23 mouse cellular contexts compared by ENCODE assay signal in genomic region chr5:81365250-81365649, GRCm38 (mm10).
DNase-seq lines count a peak whose midpoint lies in the region; ATAC-seq and TF ChIP-seq lines count a peak whose summit lies in the region.
"Had no signal": no experiment of that assay in that cellular context is flagged by ENCODE, and none has a peak within 500 bp of the region (broad histone marks: within the 10 kb centered on the region; RNA-seq: fewer than 3 reads in every experiment).

No protein-coding gene starts in this region.

- 32% methylated on average over 2 of the region's 2 CpGs for WGBS in kidney, embryonic 16.5 days

- ATAC-seq in kidney, embryonic 16.5 days (ENCODE audit: low FRiP score, low TSS enrichment) = peak; percentile 73; the same call in 1 of the 2 replicates
- no peak for ATAC-seq in megakaryocyte progenitor cell, adult 5-6 weeks (replicated peaks; ENCODE audit: poor library complexity)
- ATAC-seq: forebrain, embryonic 13.5 days had no signal

- H3K27me3 ChIP-seq in kidney, embryonic 16.5 days (ENCODE audit: insufficient read depth, low read length) = no peaks in the 10 kb centered on the region
- H3K27me3 ChIP-seq: heart, embryonic 13.5 days; midbrain, embryonic 12.5 days; neural tube, embryonic 13.5 days had no signal

- H3K27ac ChIP-seq in kidney, embryonic 16.5 days (ENCODE audit: low read length) = no peak overlapping the region
- peak overlapping the region; percentile 72 for H3K27ac ChIP-seq in embryonic fibroblast, embryonic 13.5 days (ENCODE audit: insufficient read depth, low read length)
- H3K27ac ChIP-seq: embryonic facial prominence, embryonic 10.5 days; forebrain, embryonic 13.5 days; heart, embryonic 13.5 days; macrophage; midbrain, embryonic 12.5 days; neural tube, embryonic 13.5 days had no signal

- no peaks in the 10 kb centered on the region for H3K9me3 ChIP-seq in kidney, embryonic 16.5 days (ENCODE audit: low read length)
- H3K9me3 ChIP-seq: embryonic facial prominence, embryonic 10.5 days; forebrain, embryonic 13.5 days; heart, embryonic 13.5 days; midbrain, embryonic 12.5 days; neural tube, embryonic 13.5 days had no signal

- H3K36me3 ChIP-seq in kidney, embryonic 16.5 days (ENCODE audit: insufficient read depth, low read length) = no peaks in the 10 kb centered on the region
- H3K36me3 ChIP-seq: embryonic facial prominence, embryonic 10.5 days; heart, embryonic 13.5 days; midbrain, embryonic 12.5 days; neural tube, embryonic 13.5 days had no signal

- no peaks in the 10 kb centered on the region for H3K4me1 ChIP-seq in kidney, embryonic 16.5 days (ENCODE audit: insufficient read depth, low read length)
- peaks cover 4% of the 10 kb centered on the region for H3K4me1 ChIP-seq in embryonic fibroblast, embryonic 13.5 days (ENCODE audit: control insufficient read depth, insufficient read depth, low read length)
- H3K4me1 ChIP-seq: embryonic facial prominence, embryonic 10.5 days; forebrain, embryonic 13.5 days; midbrain, embryonic 12.5 days; neural tube, embryonic 13.5 days had no signal

- H3K4me2 ChIP-seq in kidney, embryonic 16.5 days (replicated peaks; ENCODE audit: low read depth, low read length) = no peak overlapping the region
- H3K4me2 ChIP-seq: forebrain, embryonic 13.5 days; heart, embryonic 13.5 days; liver, embryonic 11.5 days; midbrain, embryonic 12.5 days; neural tube, embryonic 13.5 days had no signal

- no peak overlapping the region for H3K9ac ChIP-seq in kidney, embryonic 16.5 days (replicated peaks; ENCODE audit: low read length)
- H3K9ac ChIP-seq: forebrain, embryonic 13.5 days; heart, embryonic 13.5 days; midbrain, embryonic 12.5 days; neural tube, embryonic 13.5 days had no signal

- peak; percentile 24 for DNase-seq in embryo, embryonic 10 days (ENCODE audit: low spot score)
- DNase-seq in embryo, embryonic 9.5 days (ENCODE audit: extremely low spot score) = no peak
- no peak for DNase-seq in kidney, postnatal 14 days
- peak; percentile 92 for DNase-seq in 3T3-L1 (ENCODE audit: low read depth, low spot score)
- DNase-seq: adrenal gland, postnatal 10 days; cerebellum, adult 11 months; cerebellum, postnatal 14 days; gastrocnemius, postnatal 14 days; heart, adult 18-20 months; heart, postnatal 36 days; kidney, adult 18-20 months; lung, adult 18-20 months; right cerebral cortex, adult 18-20 months had no signal

- TF ChIP-seq POLR2A in embryonic fibroblast, embryonic 13.5 days (IDR thresholded peaks at IDR 0.05; ENCODE audit: low read depth, low read length) = no peak

- no peak for TF ChIP-seq CTCF in embryonic fibroblast, embryonic 13.5 days (IDR thresholded peaks at IDR 0.05; ENCODE audit: borderline replicate concordance, insufficient read depth, low read length)

- H3K4me3 ChIP-seq in kidney, embryonic 16.5 days (ENCODE audit: low read length) = no peak overlapping the region
- H3K4me3 ChIP-seq in embryonic fibroblast, embryonic 13.5 days (ENCODE audit: insufficient read depth, low read length) = no peak overlapping the region
- H3K4me3 ChIP-seq: embryonic facial prominence, embryonic 10.5 days; forebrain, embryonic 13.5 days; heart, embryonic 13.5 days; midbrain, embryonic 12.5 days; neural tube, embryonic 13.5 days had no signal

Comparison
In these comparisons a context has a peak if more than half of its experiments do, and no peak if none do; other contexts are left out.
1. DNase-seq: peak in embryo, embryonic 10 days (single experiment) and 3T3-L1 (single experiment); none in embryo, embryonic 9.5 days (single experiment) and kidney, postnatal 14 days (single experiment).